Mouse (Mus musculus): ENCODE measurements at regions not wholly inside any gene's neighbourhood (a gene's known extent, or its start where the extent isn't known, plus 50 kb on each side); places are given as distances from the start of the nearest gene placed in this dataset.

GRCm38 (mm10) chr12:25451156-25451555 lies 354.2 kb upstream of the Id2 start:
- no peak overlapping the region for H3K4me3 ChIP-seq (ENCODE audit: insufficient read depth, low read depth, low read length)
- no peaks in the 10 kb centered on the region for H3K4me1 ChIP-seq (ENCODE audit: control insufficient read depth, insufficient read depth, insufficient read length, low read length)
- no peak overlapping the region for H3K27ac ChIP-seq (replicated peaks; ENCODE audit: low read depth, low read length)

GRCm38 (mm10) chr12:25444355-25444754 lies 347.4 kb upstream of the Id2 start:
- H3K27ac ChIP-seq (replicated peaks; ENCODE audit: low read depth, low read length), result no peak overlapping the region
- no peak overlapping the region for H3K4me3 ChIP-seq (ENCODE audit: insufficient read depth, low read depth, low read length)
- peaks cover 3% of the 10 kb centered on the region; the same call in 1 of the 2 replicates for H3K4me1 ChIP-seq (ENCODE audit: control insufficient read depth, insufficient read depth, insufficient read length, low read length)

- Histone ChIP-seq H3K27ac (replicated peaks; ENCODE audit: low read depth, low read length) (no peak overlapping the region), H3K4me3 (ENCODE audit: insufficient read depth, low read depth, low read length) (no peak overlapping the region), H3K4me1 (ENCODE audit: control insufficient read depth, insufficient read depth, insufficient read length, low read length) (no peaks in the 10 kb centered on the region)
Measured at GRCm38 (mm10) chr12:25439029-25439551, 342.1 kb upstream of the Id2 start.

- H3K4me3 ChIP-seq (ENCODE audit: insufficient read depth, low read depth, low read length), result no peak overlapping the region
- no peak overlapping the region for H3K27ac ChIP-seq (replicated peaks; ENCODE audit: low read depth, low read length)
- H3K4me1 ChIP-seq (ENCODE audit: control insufficient read depth, insufficient read depth, insufficient read length, low read length), result no peaks in the 10 kb centered on the region
Measured at GRCm38 (mm10) chr12:25438217-25439028, 341.5 kb upstream of the Id2 start.

GRCm38 (mm10) chr12:25437556-25437955 lies 340.6 kb upstream of the Id2 start:
- Histone ChIP-seq H3K27ac (replicated peaks; ENCODE audit: low read depth, low read length) (no peak overlapping the region), H3K4me3 (ENCODE audit: insufficient read depth, low read depth, low read length) (no peak overlapping the region), H3K4me1 (ENCODE audit: control insufficient read depth, insufficient read depth, insufficient read length, low read length) (no peaks in the 10 kb centered on the region)

- H3K4me3 ChIP-seq (ENCODE audit: insufficient read depth, low read depth, low read length), result no peak overlapping the region
- no peak overlapping the region for H3K27ac ChIP-seq (replicated peaks; ENCODE audit: low read depth, low read length)
- no peaks in the 10 kb centered on the region for H3K4me1 ChIP-seq (ENCODE audit: control insufficient read depth, insufficient read depth, insufficient read length, low read length)
Measured at GRCm38 (mm10) chr12:25436220-25436911, 339.4 kb upstream of the Id2 start.

GRCm38 (mm10) chr12:25432796-25433195 lies 335.9 kb upstream of the Id2 start:
- H3K4me1 ChIP-seq (ENCODE audit: control insufficient read depth, insufficient read depth, insufficient read length, low read length), result peaks cover 5% of the 10 kb centered on the region; the same call in 1 of the 2 replicates
- no peak overlapping the region for H3K4me3 ChIP-seq (ENCODE audit: insufficient read depth, low read depth, low read length)
- H3K27ac ChIP-seq (replicated peaks; ENCODE audit: low read depth, low read length), result no peak overlapping the region

- Histone ChIP-seq H3K4me1 (ENCODE audit: control insufficient read depth, insufficient read depth, insufficient read length, low read length) (peaks cover 5% of the 10 kb centered on the region; the same call in 1 of the 2 replicates), H3K4me3 (ENCODE audit: insufficient read depth, low read depth, low read length) (no peak overlapping the region), H3K27ac (replicated peaks; ENCODE audit: low read depth, low read length) (no peak overlapping the region)
Measured at GRCm38 (mm10) chr12:25430911-25431310, 334.0 kb upstream of the Id2 start.

GRCm38 (mm10) chr12:25427911-25428642 lies 331.1 kb upstream of the Id2 start:
- Histone ChIP-seq H3K4me1 (ENCODE audit: control insufficient read depth, insufficient read depth, insufficient read length, low read length) (peaks cover 5% of the 10 kb centered on the region; the same call in 1 of the 2 replicates), H3K27ac (replicated peaks; ENCODE audit: low read depth, low read length) (no peak overlapping the region), H3K4me3 (ENCODE audit: insufficient read depth, low read depth, low read length) (no peak overlapping the region)

GRCm38 (mm10) chr12:25417336-25417735 lies 320.4 kb upstream of the Id2 start:
- H3K27ac ChIP-seq (replicated peaks; ENCODE audit: low read depth, low read length), result no peak overlapping the region
- H3K4me1 ChIP-seq (ENCODE audit: control insufficient read depth, insufficient read depth, insufficient read length, low read length), result no peaks in the 10 kb centered on the region
- no peak overlapping the region for H3K4me3 ChIP-seq (ENCODE audit: insufficient read depth, low read depth, low read length)

- no peaks in the 10 kb centered on the region for H3K4me1 ChIP-seq (ENCODE audit: control insufficient read depth, insufficient read depth, insufficient read length, low read length)
- no peak overlapping the region for H3K4me3 ChIP-seq (ENCODE audit: insufficient read depth, low read depth, low read length)
- H3K27ac ChIP-seq (replicated peaks; ENCODE audit: low read depth, low read length), result no peak overlapping the region
Measured at GRCm38 (mm10) chr12:25416571-25416970, 319.6 kb upstream of the Id2 start.

GRCm38 (mm10) chr12:25415641-25416040 lies 318.7 kb upstream of the Id2 start:
- Histone ChIP-seq H3K4me3 (ENCODE audit: insufficient read depth, low read depth, low read length) (no peak overlapping the region), H3K4me1 (ENCODE audit: control insufficient read depth, insufficient read depth, insufficient read length, low read length) (no peaks in the 10 kb centered on the region), H3K27ac (replicated peaks; ENCODE audit: low read depth, low read length) (no peak overlapping the region)

- no peaks in the 10 kb centered on the region for H3K4me1 ChIP-seq (ENCODE audit: control insufficient read depth, insufficient read depth, insufficient read length, low read length)
- H3K27ac ChIP-seq (replicated peaks; ENCODE audit: low read depth, low read length), result no peak overlapping the region
- no peak overlapping the region for H3K4me3 ChIP-seq (ENCODE audit: insufficient read depth, low read depth, low read length)
Measured at GRCm38 (mm10) chr12:25415232-25415631, 318.3 kb upstream of the Id2 start.

GRCm38 (mm10) chr12:25407301-25407700 lies 310.4 kb upstream of the Id2 start:
- no peaks in the 10 kb centered on the region for H3K4me1 ChIP-seq (ENCODE audit: control insufficient read depth, insufficient read depth, insufficient read length, low read length)
- no peak overlapping the region for H3K27ac ChIP-seq (replicated peaks; ENCODE audit: low read depth, low read length)
- H3K4me3 ChIP-seq (ENCODE audit: insufficient read depth, low read depth, low read length), result no peak overlapping the region

GRCm38 (mm10) chr12:25400326-25400725 lies 303.4 kb upstream of the Id2 start:
- Histone ChIP-seq H3K4me3 (ENCODE audit: insufficient read depth, low read depth, low read length) (no peak overlapping the region), H3K27ac (replicated peaks; ENCODE audit: low read depth, low read length) (no peak overlapping the region), H3K4me1 (ENCODE audit: control insufficient read depth, insufficient read depth, insufficient read length, low read length) (no peaks in the 10 kb centered on the region)
